Mouse (Mus musculus) layer of hippocampus, adult 18-20 months (tissue): ENCODE data around the gene Klrb1f. TPM values are rescaled to one million over a fixed set of nuclear protein-coding genes. Genes with fewer than 3 reads are reported as not detected.

Source experiments
- total RNA-seq, 2 experiments: library from RNA; stranded (reverse); gene quantifications; 2 replicates each; pipeline ENCODE4 v1.2.3; 2021

Gene Klrb1f
- total RNA-seq, 2 experiments from 2014 or later, result not detected

Other genes starting within 250 kb of the Klrb1f start
- gene Gm44511, start 219.6 kb upstream of the Klrb1f start, total RNA-seq, result not detected
- not detected for gene Klrb1b, start 219.6 kb upstream of the Klrb1f start, total RNA-seq
- gene Clec2i, start 158.3 kb upstream of the Klrb1f start, total RNA-seq, result not detected
- 1 to 10 TPM; 1.7 to 1.9 TPM for gene BC035044, start 154.8 kb upstream of the Klrb1f start, total RNA-seq
- under 1 TPM in 1 of 2 experiments, not detected in 1; 0.63 TPM for gene Clec2g, start 111.5 kb upstream of the Klrb1f start, total RNA-seq
- not detected for gene Clec2e, start 55.0 kb downstream of the Klrb1f start, total RNA-seq
- 1 to 10 TPM; 3.9 to 6.0 TPM for gene Clec2d, start 134.7 kb downstream of the Klrb1f start, total RNA-seq
- gene Cd69, start 229.5 kb downstream of the Klrb1f start, total RNA-seq, result not detected